ENCODE assay signal across 8 mouse cellular contexts in the genomic region with DNA sequence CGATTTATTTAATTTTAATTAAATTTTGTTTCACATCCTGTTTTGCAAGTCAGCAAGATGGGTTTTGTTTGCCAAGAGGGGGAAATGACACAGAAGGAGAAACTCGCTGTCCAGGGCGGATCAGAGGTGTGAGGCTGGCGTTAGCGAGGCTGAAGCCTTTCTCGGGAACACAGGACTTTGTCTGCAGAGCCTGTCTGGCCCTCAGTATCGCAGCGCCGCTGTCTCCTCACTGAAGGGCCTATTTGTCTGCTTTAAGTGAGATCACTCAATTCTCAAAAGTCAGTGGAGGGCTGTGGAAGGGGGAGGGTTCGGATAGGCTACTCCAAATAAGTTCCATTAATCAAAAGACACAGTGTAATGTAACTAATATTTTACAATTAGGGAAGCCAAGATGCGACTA.
DNase-seq lines count a peak whose midpoint lies in the region; ATAC-seq and TF ChIP-seq lines count a peak whose summit lies in the region.

No protein-coding gene starts in this region.

- H3K27me3 ChIP-seq in lung, embryonic 14.5 days (ENCODE audit: insufficient read depth, low read length): peaks cover 2% of the 10 kb centered on the region; the same call in 1 of the 2 replicates
- no peaks in the 10 kb centered on the region; the same call in 1 of the 2 replicates for H3K27me3 ChIP-seq in embryonic facial prominence, embryonic 11.5 days (ENCODE audit: control insufficient read depth, insufficient read depth, low read length)
- H3K27me3 ChIP-seq in hindbrain, embryonic 16.5 days (replicated peaks; ENCODE audit: control insufficient read depth, insufficient read depth, low read length): no peaks in the 10 kb centered on the region
- no peaks in the 10 kb centered on the region for H3K27me3 ChIP-seq in neural tube, embryonic 14.5 days (ENCODE audit: control insufficient read depth, insufficient read depth, low read length)

- WGBS in lung, embryonic 14.5 days: 11% methylated on average over 11 of the region's 11 CpGs
- 17% methylated on average over 11 of the region's 11 CpGs for WGBS in embryonic facial prominence, embryonic 11.5 days
- WGBS in hindbrain, embryonic 16.5 days: 15% methylated on average over 11 of the region's 11 CpGs
- WGBS in neural tube, embryonic 14.5 days: 10% methylated on average over 11 of the region's 11 CpGs

- ATAC-seq in lung, embryonic 14.5 days (ENCODE audit: insufficient read depth): 0 out of 2 replicates have a peak, but pooled peaks have one; percentile 26
- no peak for ATAC-seq in embryonic facial prominence, embryonic 11.5 days (replicated peaks; ENCODE audit: insufficient number of reproducible peaks, low FRiP score, low TSS enrichment, low read depth)
- peak; percentile 51 for ATAC-seq in hindbrain, embryonic 16.5 days
- peak; percentile 50 for ATAC-seq in neural tube, embryonic 14.5 days (ENCODE audit: low read depth)
- no peak for ATAC-seq in granulocyte monocyte progenitor cell, adult 5-6 weeks (replicated peaks; ENCODE audit: poor library complexity, severe bottlenecking)

- H3K36me3 ChIP-seq in lung, embryonic 14.5 days (ENCODE audit: insufficient read depth): no peaks in the 10 kb centered on the region
- no peaks in the 10 kb centered on the region for H3K36me3 ChIP-seq in embryonic facial prominence, embryonic 11.5 days (replicated peaks; ENCODE audit: control insufficient read depth, insufficient read depth, low read depth, low read length)
- H3K36me3 ChIP-seq in hindbrain, embryonic 16.5 days (ENCODE audit: control insufficient read depth, insufficient read depth, low read length): no peaks in the 10 kb centered on the region
- H3K36me3 ChIP-seq in neural tube, embryonic 14.5 days (ENCODE audit: control insufficient read depth, insufficient read depth, low read length): no peaks in the 10 kb centered on the region

- 0 out of 2 replicates have a peak overlapping the region, but pooled peaks have one; percentile 36 for H3K9ac ChIP-seq in lung, embryonic 14.5 days
- H3K9ac ChIP-seq in embryonic facial prominence, embryonic 11.5 days (replicated peaks; ENCODE audit: low read length): no peak overlapping the region
- peak overlapping the region; percentile 58 for H3K9ac ChIP-seq in hindbrain, embryonic 16.5 days (ENCODE audit: low read depth, low read length)
- peak overlapping the region; percentile 46; the same call in 1 of the 2 replicates for H3K9ac ChIP-seq in neural tube, embryonic 14.5 days (replicated peaks; ENCODE audit: low read depth, low read length)

- no peak overlapping the region for H3K27ac ChIP-seq in lung, embryonic 14.5 days (ENCODE audit: low read depth)
- no peak overlapping the region for H3K27ac ChIP-seq in embryonic facial prominence, embryonic 11.5 days (replicated peaks; ENCODE audit: low read depth, low read length)
- H3K27ac ChIP-seq in hindbrain, embryonic 16.5 days (ENCODE audit: low read depth, low read length): peak overlapping the region; percentile 51
- H3K27ac ChIP-seq in neural tube, embryonic 14.5 days (ENCODE audit: low read depth, low read length): peak overlapping the region; percentile 75; the same call in 1 of the 2 replicates

- 0 out of 2 replicates have a peak, but pooled peaks cover 4% of the 10 kb centered on the region for H3K4me1 ChIP-seq in lung, embryonic 14.5 days (ENCODE audit: insufficient read depth)
- H3K4me1 ChIP-seq in embryonic facial prominence, embryonic 11.5 days (ENCODE audit: control insufficient read depth, insufficient read depth, low read length): peaks cover 6% of the 10 kb centered on the region
- peaks cover 31% of the 10 kb centered on the region for H3K4me1 ChIP-seq in hindbrain, embryonic 16.5 days (ENCODE audit: control insufficient read depth, insufficient read depth, low read depth, low read length)
- peaks cover 29% of the 10 kb centered on the region for H3K4me1 ChIP-seq in neural tube, embryonic 14.5 days (ENCODE audit: control insufficient read depth, insufficient read depth, low read length)

- no peak for TF ChIP-seq CTCF in lung, embryonic 14.5 days (IDR thresholded peaks at IDR 0.05; ENCODE audit: low read depth)

- H3K9me3 ChIP-seq in lung, embryonic 14.5 days (ENCODE audit: low read depth, low read length): no peaks in the 10 kb centered on the region
- no peaks in the 10 kb centered on the region for H3K9me3 ChIP-seq in embryonic facial prominence, embryonic 11.5 days (replicated peaks; ENCODE audit: control insufficient read depth, low read length)
- H3K9me3 ChIP-seq in hindbrain, embryonic 16.5 days (ENCODE audit: control insufficient read depth, low read length): no peaks in the 10 kb centered on the region
- H3K9me3 ChIP-seq in neural tube, embryonic 14.5 days (ENCODE audit: control insufficient read depth, low read length): no peaks in the 10 kb centered on the region

- H3K4me2 ChIP-seq in lung, embryonic 14.5 days: peak overlapping the region; percentile 80
- H3K4me2 ChIP-seq in embryonic facial prominence, embryonic 11.5 days (ENCODE audit: low read depth, low read length): peak overlapping the region; percentile 64
- H3K4me2 ChIP-seq in hindbrain, embryonic 16.5 days (ENCODE audit: low read length): peak overlapping the region; percentile 69
- peak overlapping the region; percentile 60 for H3K4me2 ChIP-seq in neural tube, embryonic 14.5 days (ENCODE audit: low read depth, low read length)

- intact Hi-C loops in left cerebral cortex, postnatal 14 days (cut with DNase I): loop anchor here (5.0 to 10.0 kb wide), 5 partner anchors 605 to 1518 kb away; a partner anchor contains a TSS

- peak overlapping the region; percentile 35 for H3K4me3 ChIP-seq in lung, embryonic 14.5 days (ENCODE audit: low read depth, low read length)
- H3K4me3 ChIP-seq in embryonic facial prominence, embryonic 11.5 days (ENCODE audit: low read depth, low read length): peak overlapping the region; percentile 31
- peak overlapping the region; percentile 37 for H3K4me3 ChIP-seq in hindbrain, embryonic 16.5 days (ENCODE audit: low read length)
- peak overlapping the region; percentile 24; the same call in 1 of the 2 replicates for H3K4me3 ChIP-seq in neural tube, embryonic 14.5 days (ENCODE audit: low read depth, low read length)

- peak; percentile 63 for DNase-seq in lung, embryonic 14.5 days
- DNase-seq in lung, postnatal 25 days (ENCODE audit: low spot score): no peak
- peak; percentile 53 for DNase-seq in embryonic facial prominence, embryonic 11.5 days (ENCODE audit: low spot score)
- DNase-seq in spleen, adult 12 weeks (ENCODE audit: low spot score): no peak
- DNase-seq in left cerebral cortex, postnatal 14 days (ENCODE audit: low spot score in 2 of 2): no peak

Comparison
In these comparisons a context has a peak if more than half of its experiments do, and no peak if none do; other contexts are left out.
1. DNase-seq: peak in lung, embryonic 14.5 days (single experiment) and embryonic facial prominence, embryonic 11.5 days (single experiment); none in lung, postnatal 25 days (single experiment), spleen, adult 12 weeks (single experiment) and left cerebral cortex, postnatal 14 days (0 of 2).
2. ATAC-seq: peak in lung, embryonic 14.5 days (single experiment), hindbrain, embryonic 16.5 days (single experiment) and neural tube, embryonic 14.5 days (single experiment); none in embryonic facial prominence, embryonic 11.5 days (single experiment) and granulocyte monocyte progenitor cell, adult 5-6 weeks (single experiment).
3. H3K27ac ChIP-seq: peak in hindbrain, embryonic 16.5 days (single experiment) and neural tube, embryonic 14.5 days (single experiment); none in lung, embryonic 14.5 days (single experiment) and embryonic facial prominence, embryonic 11.5 days (single experiment).
4. Peak in every context shown above with its lines, with median percentiles within 50 percentile points of each other: H3K4me2 ChIP-seq and H3K4me3 ChIP-seq.